Mouse (Mus musculus): Measurements from ENCODE around the gene 1700047I17Rik2. TPM values are rescaled to one million over a fixed set of nuclear protein-coding genes. Genes with fewer than 3 reads are reported as not detected.
A peak's percentile ranks its signal among the peaks of the same experiment; 100 is the strongest.
"Not testable (repeated sequence)": the region's sequence is repeated elsewhere in the genome, so short reads cannot be mapped to it uniquely, and the experiment has no call there.

1700047I17Rik2 gene
- polyA plus RNA-seq (2012; rRNA removed) = not detected in 2 replicates

DNA sequence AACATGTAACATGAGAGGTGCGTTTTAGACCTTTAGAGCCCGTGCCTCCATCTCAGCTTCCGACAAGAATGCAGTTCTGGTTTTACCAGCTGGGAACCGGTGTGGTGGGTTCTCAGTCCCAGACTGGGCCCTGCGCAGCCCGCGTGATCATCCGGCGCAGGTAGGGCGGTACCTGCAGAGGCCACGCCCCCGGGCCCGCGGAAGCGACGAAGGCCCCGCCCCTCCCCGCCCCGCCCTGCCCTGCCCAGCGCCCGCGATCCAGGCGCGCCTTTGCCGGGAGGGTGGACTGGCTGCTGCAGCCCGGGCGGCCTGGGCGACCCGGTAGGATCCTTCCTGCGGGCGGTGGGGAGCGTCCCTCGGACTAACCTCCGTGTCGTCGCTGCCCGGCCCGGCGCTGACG lies at the start of gene 1700047I17Rik2:
Gene 1700047I17Rik2 (plus strand): TSS at position 287 of the 400 bp plus-strand sequence.
- not testable (repeated sequence) for DNase-seq (ENCODE audit: low spot score)

- DNase-seq (ENCODE audit: low spot score) = not testable (repeated sequence)
These were observed 44.6 kb upstream of the 1700047I17Rik2 start, which contains the start of gene Srp54b for GRCm38 (mm10) chr12:55154559-55155448. Gene Srp54b, plus strand, starts transcription at chr12:55155104.

GRCm38 (mm10) chr12:55155449-55155783 lies 44.0 kb upstream of the 1700047I17Rik2 start:
- DNase-seq (ENCODE audit: low spot score) = not testable (repeated sequence)

DNA sequence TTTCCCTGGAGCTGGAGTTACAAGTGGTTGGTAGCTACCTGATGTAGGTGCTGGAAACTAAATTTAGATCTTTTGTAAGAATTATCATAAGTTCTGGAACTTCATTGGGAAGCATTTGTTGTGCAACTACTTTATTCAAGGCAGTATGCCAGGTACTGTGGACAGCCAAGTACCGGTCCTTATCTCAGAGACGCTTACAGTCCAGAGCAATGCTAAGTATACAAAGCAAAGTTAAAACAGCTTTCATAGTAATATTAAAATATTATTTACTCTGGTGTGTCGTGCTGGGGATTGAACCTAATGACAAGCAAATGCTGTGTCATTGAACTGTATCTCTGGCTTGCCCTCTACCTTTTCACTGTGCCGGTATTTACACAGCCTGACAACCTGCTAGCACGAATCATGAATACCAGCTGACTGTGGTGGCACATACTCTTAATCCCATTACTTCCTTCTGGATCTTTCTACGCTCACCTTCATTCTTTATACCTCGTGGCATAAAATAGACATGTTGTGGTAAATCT lies 32.3 kb upstream of the 1700047I17Rik2 start:
- DNase-seq (ENCODE audit: low spot score) = not testable (repeated sequence)

- not testable (repeated sequence) for DNase-seq (ENCODE audit: low spot score)
These were observed 11.7 kb upstream of the 1700047I17Rik2 start for GRCm38 (mm10) chr12:55187686-55188085.

DNA sequence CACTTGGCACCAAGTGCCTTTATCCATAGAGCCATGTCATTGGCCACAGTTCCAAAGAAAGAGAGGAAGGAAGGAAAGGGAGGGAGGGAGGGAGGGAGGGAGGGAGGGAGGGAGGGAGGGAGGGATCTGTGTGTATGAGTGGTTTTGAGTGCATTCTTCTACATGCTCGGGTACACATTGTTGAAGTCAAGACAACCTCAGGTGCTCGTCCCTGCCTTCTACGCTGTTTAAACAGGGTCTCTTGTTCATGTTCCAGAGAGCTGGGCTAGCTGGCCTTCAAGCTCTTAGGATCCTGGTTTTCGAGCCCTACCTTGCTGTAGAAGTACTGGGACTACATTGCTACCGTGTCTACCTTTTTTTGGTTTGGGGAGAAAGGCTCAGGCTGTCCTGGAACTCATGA lies 10.3 kb upstream of the 1700047I17Rik2 start:
- DNase-seq (ENCODE audit: low spot score) = not testable (repeated sequence)

GRCm38 (mm10) chr12:55199799-55200198 lies 407 bp downstream of the 1700047I17Rik2 start:
- not testable (repeated sequence) for DNase-seq (ENCODE audit: low spot score)

DNA sequence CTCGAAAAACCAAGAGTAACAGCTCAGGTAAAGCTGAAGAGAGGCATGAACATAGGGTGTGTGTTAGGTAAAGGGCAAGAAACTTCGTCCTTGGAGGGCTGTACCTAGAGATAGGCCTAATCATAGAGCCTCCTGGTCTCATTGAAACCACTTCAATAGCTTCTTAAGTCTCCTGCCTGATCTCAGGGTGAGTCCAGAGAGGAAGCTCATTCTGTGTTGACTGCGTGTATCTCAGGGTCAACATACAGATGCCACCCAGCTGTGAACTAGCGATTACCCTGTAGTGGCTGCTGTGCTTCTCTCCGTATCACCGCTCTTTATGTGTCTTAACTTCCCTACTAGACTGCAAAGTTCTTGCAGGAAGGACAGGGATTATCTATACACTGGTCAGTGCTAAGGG lies 13.6 kb downstream of the 1700047I17Rik2 start:
- not testable (repeated sequence) for DNase-seq (ENCODE audit: low spot score)

- DNase-seq (ENCODE audit: low spot score) = not testable (repeated sequence)
These were observed 30.5 kb downstream of the 1700047I17Rik2 start, which contains the start of gene Srp54c for GRCm38 (mm10) chr12:55229626-55230519. Gene Srp54c, plus strand, starts transcription at chr12:55230168.

DNA sequence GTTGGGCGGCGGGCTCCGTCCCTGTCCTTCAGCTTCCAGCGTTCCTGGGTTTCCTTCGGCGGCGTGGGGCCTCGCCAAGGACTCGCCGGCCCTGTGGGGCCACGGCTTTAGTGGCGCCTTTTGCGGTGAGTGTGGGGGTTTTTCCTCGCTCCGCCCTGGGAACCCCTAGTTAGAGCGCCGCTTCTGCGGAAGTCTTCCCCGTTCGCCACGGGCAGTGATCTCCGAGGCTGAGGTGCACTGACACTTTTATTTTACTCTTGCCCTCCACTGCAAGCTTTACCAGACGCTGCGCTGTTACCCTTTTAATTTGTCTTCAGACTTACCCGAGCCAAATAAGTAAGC lies 31.1 kb downstream of the 1700047I17Rik2 start:
- peak; percentile 18 for DNase-seq (ENCODE audit: low spot score)

DNA sequence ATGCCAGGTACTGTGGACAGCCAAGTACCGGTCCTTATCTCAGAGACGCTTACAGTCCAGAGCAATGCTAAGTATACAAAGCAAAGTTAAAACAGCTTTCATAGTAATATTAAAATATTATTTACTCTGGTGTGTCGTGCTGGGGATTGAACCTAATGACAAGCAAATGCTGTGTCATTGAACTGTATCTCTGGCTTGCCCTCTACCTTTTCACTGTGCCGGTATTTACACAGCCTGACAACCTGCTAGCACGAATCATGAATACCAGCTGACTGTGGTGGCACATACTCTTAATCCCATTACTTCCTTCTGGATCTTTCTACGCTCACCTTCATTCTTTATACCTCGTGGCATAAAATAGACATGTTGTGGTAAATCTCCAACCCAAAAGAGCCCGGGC lies 42.9 kb downstream of the 1700047I17Rik2 start:
- not testable (repeated sequence) for DNase-seq (ENCODE audit: low spot score)

DNA sequence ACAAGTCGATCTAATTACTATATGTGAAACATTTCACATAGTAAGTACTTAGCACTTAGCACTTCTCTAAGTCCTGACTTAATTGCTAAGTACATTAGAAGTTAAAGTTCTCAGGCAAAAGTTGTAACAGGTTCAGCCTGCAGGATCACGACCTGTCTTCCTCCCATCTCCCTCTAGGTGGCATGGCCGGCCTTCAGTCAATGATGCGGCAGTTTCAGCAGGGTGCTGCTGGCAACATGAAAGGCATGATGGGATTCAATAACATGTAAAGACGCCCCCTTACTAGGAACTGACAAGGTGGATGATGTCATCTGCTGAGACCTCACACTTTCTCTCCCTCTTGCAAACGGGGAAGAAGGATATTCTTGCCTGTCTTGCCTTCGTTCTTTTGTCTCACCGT lies 62.6 kb downstream of the 1700047I17Rik2 start:
- not testable (repeated sequence) for DNase-seq (ENCODE audit: low spot score)

DNA sequence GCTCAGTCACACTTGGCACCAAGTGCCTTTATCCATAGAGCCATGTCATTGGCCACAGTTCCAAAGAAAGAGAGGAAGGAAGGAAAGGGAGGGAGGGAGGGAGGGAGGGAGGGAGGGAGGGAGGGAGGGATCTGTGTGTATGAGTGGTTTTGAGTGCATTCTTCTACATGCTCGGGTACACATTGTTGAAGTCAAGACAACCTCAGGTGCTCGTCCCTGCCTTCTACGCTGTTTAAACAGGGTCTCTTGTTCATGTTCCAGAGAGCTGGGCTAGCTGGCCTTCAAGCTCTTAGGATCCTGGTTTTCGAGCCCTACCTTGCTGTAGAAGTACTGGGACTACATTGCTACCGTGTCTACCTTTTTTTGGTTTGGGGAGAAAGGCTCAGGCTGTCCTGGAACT lies 64.0 kb downstream of the 1700047I17Rik2 start:
- not testable (repeated sequence) for DNase-seq (ENCODE audit: low spot score)

Other genes starting within 250 kb of the 1700047I17Rik2 start
- gene Gm20403, start 213.1 kb upstream of the 1700047I17Rik2 start, polyA plus RNA-seq (2012; rRNA removed) = not detected in 2 replicates
- 7.1 and 9.8 TPM in 2 replicates for gene Baz1a, start 185.2 kb upstream of the 1700047I17Rik2 start, polyA plus RNA-seq (2012; rRNA removed)
- gene 2700097O09Rik, start 119.5 kb upstream of the 1700047I17Rik2 start, polyA plus RNA-seq (2012; rRNA removed) = 17.9 and 21.2 TPM in 2 replicates
- gene Srp54a, start 119.3 kb upstream of the 1700047I17Rik2 start, polyA plus RNA-seq (2012; rRNA removed) = 62.8 and 78.5 TPM in 2 replicates
- gene Fam177a, start 75.1 kb upstream of the 1700047I17Rik2 start, polyA plus RNA-seq (2012; rRNA removed) = 27.9 and 31.6 TPM in 2 replicates
- gene Srp54b, start 44.5 kb upstream of the 1700047I17Rik2 start, polyA plus RNA-seq (2012; rRNA removed) = 30.0 and 32.3 TPM in 2 replicates
- 51.7 and 52.6 TPM in 2 replicates for gene Srp54c, start 30.6 kb downstream of the 1700047I17Rik2 start, polyA plus RNA-seq (2012; rRNA removed)
- gene 1110008L16Rik, start 100.0 kb downstream of the 1700047I17Rik2 start, polyA plus RNA-seq (2012; rRNA removed) = 12.3 and 12.9 TPM in 2 replicates
- 8.9 and 9.0 TPM in 2 replicates for gene Ppp2r3c, start 103.4 kb downstream of the 1700047I17Rik2 start, polyA plus RNA-seq (2012; rRNA removed)
- 149 and 166 TPM in 2 replicates for gene Psma6, start 184.6 kb downstream of the 1700047I17Rik2 start, polyA plus RNA-seq (2012; rRNA removed)

Measured in urinary bladder, adult 2 months (tissue).